Mouse (Mus musculus): Measurements from ENCODE around the gene Phf12. TPM values are rescaled to one million over a fixed set of nuclear protein-coding genes. Genes with fewer than 3 reads are reported as not detected.

Phf12 gene
- total RNA-seq, 2 experiments from 2014 or later: 51.7 to 63.6 TPM

- no peak for DNase-seq (ENCODE audit: low spot score in 2 of 2)
Measured at GRCm38 (mm10) chr11:78066641-78067040, 84.1 kb downstream of the Phf12 start.

DNA sequence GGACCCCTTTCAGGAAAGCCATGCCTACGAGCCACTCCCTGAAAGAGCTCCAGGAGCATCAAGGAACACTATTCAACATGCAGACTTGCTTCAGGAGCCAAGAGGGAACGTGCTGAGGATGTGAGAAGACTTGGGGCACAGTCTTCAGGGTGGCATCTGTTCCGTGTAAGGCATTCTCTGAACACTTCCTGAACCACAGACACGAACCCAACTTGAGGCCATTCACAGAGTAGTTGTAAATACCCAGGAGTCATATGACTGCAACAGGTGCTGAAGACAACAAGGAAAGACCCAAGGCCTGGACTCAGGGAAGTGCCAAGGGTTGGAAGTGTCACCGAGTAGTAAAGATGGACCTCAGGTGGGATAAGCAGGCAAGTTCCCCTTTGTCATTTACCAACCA lies 85.0 kb downstream of the Phf12 start:
- intact Hi-C loops (cut with DNase I): no loop called here
- no peak for DNase-seq (ENCODE audit: low spot score in 2 of 2)

More at GRCm38 (mm10) chr11:78066641-78067040, 84.1 kb downstream of the Phf12 start:
- intact Hi-C loops (cut with DNase I): no loop called here

- intact Hi-C loops (cut with DNase I): no loop called here
- no peak for DNase-seq (ENCODE audit: low spot score in 2 of 2)
Measured at GRCm38 (mm10) chr11:78069130-78069529, 86.6 kb downstream of the Phf12 start.

- no peak for DNase-seq (ENCODE audit: low spot score in 2 of 2)
- intact Hi-C loops (cut with DNase I): no loop called here
Measured at GRCm38 (mm10) chr11:78069646-78070045, 87.1 kb downstream of the Phf12 start.

GRCm38 (mm10) chr11:78071938-78072337 lies 89.4 kb downstream of the Phf12 start:
- intact Hi-C loops (cut with DNase I): no loop called here
- no peak for DNase-seq (ENCODE audit: low spot score in 2 of 2)

- intact Hi-C loops (cut with DNase I): no loop called here
- DNase-seq (ENCODE audit: low spot score in 2 of 2): no peak
Measured at GRCm38 (mm10) chr11:78072425-78073130, 90.0 kb downstream of the Phf12 start.

DNA sequence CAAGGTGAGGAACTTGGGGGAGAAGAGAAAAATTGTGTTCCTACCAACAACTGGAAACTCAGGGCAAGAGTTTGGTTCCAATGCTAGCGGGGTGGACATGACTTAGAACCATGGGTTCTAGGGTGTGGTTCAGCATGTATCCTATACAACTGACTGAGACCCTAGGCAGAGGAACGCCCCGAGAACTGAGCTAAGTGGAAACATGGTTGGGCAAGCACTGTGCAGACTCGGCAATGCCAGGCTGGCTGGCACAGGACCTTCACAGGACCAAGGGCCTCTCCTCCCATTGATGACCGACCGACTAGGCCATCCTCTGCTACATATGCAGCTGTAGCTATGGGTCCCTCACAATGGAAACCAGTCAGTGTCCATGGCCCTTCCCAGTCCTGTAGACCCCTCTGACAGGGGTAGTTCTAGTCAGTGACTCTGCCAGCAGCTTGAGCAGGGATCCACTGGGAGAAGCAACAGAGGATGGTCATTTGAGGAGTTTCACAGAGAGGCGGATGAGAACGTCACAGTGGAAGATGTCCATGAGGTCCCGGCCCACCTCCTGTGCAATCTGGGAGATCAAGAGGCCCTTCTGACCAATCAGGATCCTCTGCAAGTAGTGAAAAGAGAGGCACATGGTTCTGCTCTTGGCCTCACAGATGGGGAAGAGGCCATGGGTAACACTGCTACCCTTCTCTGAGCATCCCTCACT lies 91.2 kb downstream of the Phf12 start:
- no peak for DNase-seq (ENCODE audit: low spot score in 2 of 2)
- intact Hi-C loops (cut with DNase I): no loop called here

- DNase-seq (ENCODE audit: low spot score in 2 of 2): no peak
- intact Hi-C loops (cut with DNase I): no loop called here
Measured at GRCm38 (mm10) chr11:78074277-78074652, 91.7 kb downstream of the Phf12 start.

GRCm38 (mm10) chr11:78074666-78075065 lies 92.1 kb downstream of the Phf12 start:
- intact Hi-C loops (cut with DNase I): no loop called here
- no peak for DNase-seq (ENCODE audit: low spot score in 2 of 2)

Small RNA genes within 50 kb of the gene (microRNA-seq; reads per million reads assigned to microRNA genes)
- gene Mir144 (10.7 reads per million, percentile 30 among the genes with 10 or more reads in this experiment), gene Mir451a (not detected), gene Mir451b (not detected)

Other genes starting within 250 kb of the Phf12 start
- 100 to 1,000 TPM; 141 to 180 TPM for gene Myo18a, start 219.5 kb upstream of the Phf12 start, total RNA-seq (2021)
- not detected for gene Gm10277, start 195.0 kb upstream of the Phf12 start, total RNA-seq (2021)
- 1 to 10 TPM in 1 of 2 experiments, under 1 TPM in 1; 0.25 to 1.4 TPM for gene Pipox, start 88.7 kb upstream of the Phf12 start, total RNA-seq (2021)
- gene Sez6, start 52.0 kb upstream of the Phf12 start, total RNA-seq (2021): 100 to 1,000 TPM; 150 to 165 TPM
- gene Dhrs13, start 49.5 kb downstream of the Phf12 start, total RNA-seq (2021): 1 to 10 TPM; 7.2 to 8.0 TPM
- gene Flot2, start 55.2 kb downstream of the Phf12 start, total RNA-seq (2021): 100 to 1,000 TPM in 1 of 2 experiments, 10 to 100 TPM in 1; 89.5 to 103 TPM
- 10 to 100 TPM; 18.9 to 19.1 TPM for gene Eral1, start 97.6 kb downstream of the Phf12 start, total RNA-seq (2021)
- gene Fam222b, start 111.9 kb downstream of the Phf12 start, total RNA-seq (2021): 10 to 100 TPM; 29.0 to 29.7 TPM
- gene Traf4, start 182.8 kb downstream of the Phf12 start, total RNA-seq (2021): 10 to 100 TPM; 10.5 to 12.5 TPM
- 1 to 10 TPM; 2.7 to 3.2 TPM for gene Nek8, start 193.9 kb downstream of the Phf12 start, total RNA-seq (2021)
- gene Tlcd1, start 194.0 kb downstream of the Phf12 start, total RNA-seq (2021): 10 to 100 TPM; 32.5 to 36.1 TPM
- gene Rpl23a, start 200.8 kb downstream of the Phf12 start, total RNA-seq (2021): 100 to 1,000 TPM; 673 to 732 TPM
- gene Rab34, start 205.7 kb downstream of the Phf12 start, total RNA-seq (2021): 10 to 100 TPM; 20.5 to 28.0 TPM
- gene Proca1, start 210.6 kb downstream of the Phf12 start, total RNA-seq (2021): 1 to 10 TPM; 6.6 to 8.7 TPM

All from left cerebral cortex, postnatal 36 days (tissue).